Mouse (Mus musculus) embryonic facial prominence, embryonic 13.5 days (tissue): Measurements from ENCODE around the gene Map2k5. TPM values are rescaled to one million over a fixed set of nuclear protein-coding genes. Genes with fewer than 3 reads are reported as not detected.

Experiments
- ATAC-seq: fragments of 200-750 bp; cut with Nextera tagmentation; 2 replicates; pipeline ENCODE4 v1.8.0; 2017; ENCODE audit warnings: low read depth; ENCODE audit not compliant: insufficient number of reproducible peaks, insufficient read depth, low FRiP score, low TSS enrichment
- H3K27ac ChIP-seq: fragments of 300-500 bp; sonication (generic); 2 replicates; pipeline ENCODE4 v1.5.1; 2015; ENCODE audit warnings: moderate library complexity, mild to moderate bottlenecking, inconsistent platforms
- H3K27me3 ChIP-seq: fragments of 300-500 bp; sonication (generic); 2 replicates; pipeline ENCODE4 v1.6.1; 2015; ENCODE audit warnings: mild to moderate bottlenecking, inconsistent platforms
- H3K36me3 ChIP-seq: fragments of 300-500 bp; sonication (generic); 2 replicates; pipeline ENCODE4 v1.6.1; 2015; ENCODE audit warnings: mild to moderate bottlenecking, inconsistent platforms
- H3K4me1 ChIP-seq: fragments of 300-500 bp; sonication (generic); 2 replicates; pipeline ENCODE4 v1.6.1; 2015; ENCODE audit warnings: inconsistent platforms
- H3K4me2 ChIP-seq: fragments of 300-500 bp; sonication (generic); 2 replicates; pipeline ENCODE4 v1.6.1; 2015; ENCODE audit warnings: moderate library complexity, mild to moderate bottlenecking, inconsistent platforms
- H3K4me3 ChIP-seq: fragments of 300-500 bp; sonication (generic); 2 replicates; pipeline ENCODE4 v1.5.1; 2015; ENCODE audit warnings: mild to moderate bottlenecking, inconsistent platforms
- H3K9ac ChIP-seq: fragments of 300-500 bp; sonication (generic); 2 replicates; pipeline ENCODE4 v1.6.1; 2015; ENCODE audit warnings: mild to moderate bottlenecking, inconsistent platforms
- H3K9me3 ChIP-seq: fragments of 300-500 bp; sonication (generic); 2 replicates; pipeline ENCODE4 v1.6.1; 2016; ENCODE audit warnings: inconsistent platforms
- whole genome bisulfite sequencing: fragments of 180-500 bp; shearing (Covaris S2); methylation state at CpG from one replicate; pipeline ENCODE4 v1.1.7; 2015; ENCODE audit warnings: mixed read lengths; 5-methylcytosine and 5-hydroxymethylcytosine counted together
- polyA plus RNA-seq: library from polyadenylated mRNA; unstranded; fragments of >200 nt; fragmentation: Nextera tagmentation; extraction: Ambion mirVana; gene quantifications from 2 replicates; pipeline ENCODE4 v1.2.1, GENCODE M21; 2015

Gene Map2k5
- polyA plus RNA-seq, 1 experiment from 2014 or later: 37.8 TPM

DNA sequence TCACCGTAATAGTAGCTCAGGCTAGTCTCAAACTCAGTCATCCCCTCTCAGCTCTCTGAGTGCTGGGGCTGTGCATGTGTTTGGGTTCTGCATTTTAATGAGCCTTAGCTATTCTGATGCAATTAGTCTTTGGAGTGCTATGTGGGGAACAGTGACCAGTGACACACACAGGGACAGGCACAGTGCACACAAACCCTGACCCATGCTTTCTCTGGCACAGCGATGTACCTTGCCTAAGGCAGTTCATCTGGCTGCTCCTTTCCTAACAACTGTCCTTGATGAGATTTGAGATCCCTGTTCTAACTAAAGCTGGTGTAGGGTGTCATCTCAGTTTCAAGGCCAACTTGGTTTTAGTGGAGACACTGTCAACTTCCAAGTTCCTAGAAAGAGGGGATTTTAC is 162.7 kb downstream of the Map2k5 start:
- no peak overlapping the region for H3K4me2 ChIP-seq
- H3K4me1 ChIP-seq: peaks cover 6% of the 10 kb centered on the region; the same call in 1 of the 2 replicates
- H3K4me3 ChIP-seq: no peak overlapping the region
- H3K9me3 ChIP-seq: no peaks in the 10 kb centered on the region
- no peak overlapping the region for H3K9ac ChIP-seq
- no peak for ATAC-seq
- 74% methylated on average over 2 of the region's 2 CpGs for WGBS
- H3K27ac ChIP-seq: no peak overlapping the region
- H3K27me3 ChIP-seq: no peaks in the 10 kb centered on the region
- peaks cover 13% of the 10 kb centered on the region; the same call in 1 of the 2 replicates for H3K36me3 ChIP-seq

DNA sequence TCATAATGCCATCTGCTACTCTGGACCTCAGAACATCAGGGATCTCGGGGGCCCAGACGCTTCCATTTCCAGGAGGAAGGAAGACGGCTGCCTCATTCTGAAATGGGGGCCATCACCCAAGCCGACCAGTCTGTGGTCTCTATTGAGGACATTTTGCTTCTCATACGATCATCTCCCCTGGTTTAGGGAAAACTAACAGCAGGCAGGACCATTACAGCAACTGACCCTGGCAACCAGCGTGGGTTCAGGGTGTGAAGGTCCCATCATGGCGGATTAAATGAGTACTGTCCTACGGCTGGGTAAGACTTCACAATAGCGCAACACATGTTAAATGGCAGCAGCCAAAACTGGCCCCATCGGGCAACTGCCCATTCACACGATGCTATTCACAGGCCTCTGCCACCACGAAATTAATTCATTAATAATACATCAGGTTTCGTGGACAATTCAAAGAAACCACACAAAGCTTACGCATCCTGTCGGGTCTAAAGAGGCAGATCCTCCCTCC is 170.9 kb downstream of the Map2k5 start:
- H3K27me3 ChIP-seq: no peaks in the 10 kb centered on the region
- H3K27ac ChIP-seq: no peak overlapping the region
- ATAC-seq: no peak
- peaks cover 31% of the 10 kb centered on the region for H3K36me3 ChIP-seq
- no peaks in the 10 kb centered on the region for H3K9me3 ChIP-seq
- H3K9ac ChIP-seq: no peak overlapping the region
- H3K4me2 ChIP-seq: no peak overlapping the region
- no peak overlapping the region for H3K4me3 ChIP-seq
- H3K4me1 ChIP-seq: no peaks in the 10 kb centered on the region
- 91% methylated on average over 15 of the region's 15 CpGs for WGBS

DNA sequence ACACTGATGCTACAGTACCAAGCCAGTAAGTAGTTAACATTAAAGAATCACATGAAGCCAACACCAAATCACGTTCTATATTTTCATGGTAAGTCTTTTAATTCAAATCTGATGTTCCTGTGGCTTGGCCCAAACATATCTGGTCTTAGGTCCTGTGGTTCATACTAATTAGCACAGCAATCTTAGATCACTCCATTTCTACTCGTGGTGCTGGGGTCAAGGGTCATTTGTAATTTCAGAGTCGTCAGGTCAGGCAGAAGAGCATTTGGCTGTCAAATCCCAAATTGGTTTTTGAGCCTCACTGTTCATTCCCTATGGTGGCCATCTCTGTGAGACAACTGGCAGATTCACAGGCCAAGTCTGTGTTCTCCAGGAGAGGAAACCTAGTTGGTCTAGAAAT is 174.2 kb downstream of the Map2k5 start:
- H3K9ac ChIP-seq: no peak overlapping the region
- H3K27ac ChIP-seq: no peak overlapping the region
- WGBS: 48% methylated on average over 3 of the region's 3 CpGs
- H3K9me3 ChIP-seq: no peaks in the 10 kb centered on the region
- no peak overlapping the region for H3K4me3 ChIP-seq
- H3K27me3 ChIP-seq: no peaks in the 10 kb centered on the region
- peaks cover 38% of the 10 kb centered on the region for H3K36me3 ChIP-seq
- H3K4me2 ChIP-seq: no peak overlapping the region
- H3K4me1 ChIP-seq: no peaks in the 10 kb centered on the region
- ATAC-seq: no peak

DNA sequence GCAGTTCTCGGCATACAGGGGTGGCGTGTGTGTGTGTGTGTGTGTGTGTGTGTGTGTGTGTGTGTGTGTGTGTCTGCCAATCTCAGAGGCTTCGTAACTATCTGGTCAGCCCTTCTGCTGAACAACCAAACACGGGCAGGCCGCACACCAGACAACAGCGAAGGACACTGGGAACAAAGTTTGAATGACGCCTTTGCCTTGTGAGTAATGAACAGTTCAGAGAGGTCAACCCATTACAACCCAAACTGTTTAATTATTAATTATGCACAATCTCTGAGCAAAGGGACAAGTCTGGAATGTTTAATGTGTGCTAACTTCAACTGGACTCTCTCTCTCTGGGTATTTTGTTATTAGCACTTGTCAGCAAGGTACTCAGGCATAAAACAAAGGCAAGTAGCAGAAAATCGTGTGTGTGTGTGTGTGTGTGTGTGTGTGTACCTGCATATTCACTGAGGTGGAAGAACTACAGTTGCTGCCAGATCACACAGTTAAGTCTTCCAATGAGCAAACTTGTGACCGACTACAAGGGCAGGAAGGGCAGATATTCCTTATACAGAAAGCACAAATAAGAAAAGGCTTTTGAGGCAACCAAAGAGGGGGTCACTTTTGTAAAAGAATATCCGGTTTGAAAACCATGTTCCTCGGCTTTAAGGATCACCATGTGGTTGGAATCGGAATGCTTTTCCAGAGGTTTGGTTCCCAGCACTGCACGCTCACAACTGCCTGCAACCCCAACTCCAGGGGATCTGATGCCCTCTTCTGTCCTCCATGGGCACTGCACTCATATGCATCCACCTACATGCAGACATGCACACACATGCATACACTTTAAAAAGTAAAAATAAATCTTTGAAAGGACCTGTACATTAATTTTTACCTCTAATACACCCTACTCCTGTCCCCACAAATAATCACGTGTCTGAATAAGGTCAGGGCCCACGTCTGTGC is 176.1 kb downstream of the Map2k5 start:
- ATAC-seq: no peak
- 94% methylated on average over 15 of the region's 15 CpGs for WGBS
- no peak overlapping the region for H3K27ac ChIP-seq

DNA sequence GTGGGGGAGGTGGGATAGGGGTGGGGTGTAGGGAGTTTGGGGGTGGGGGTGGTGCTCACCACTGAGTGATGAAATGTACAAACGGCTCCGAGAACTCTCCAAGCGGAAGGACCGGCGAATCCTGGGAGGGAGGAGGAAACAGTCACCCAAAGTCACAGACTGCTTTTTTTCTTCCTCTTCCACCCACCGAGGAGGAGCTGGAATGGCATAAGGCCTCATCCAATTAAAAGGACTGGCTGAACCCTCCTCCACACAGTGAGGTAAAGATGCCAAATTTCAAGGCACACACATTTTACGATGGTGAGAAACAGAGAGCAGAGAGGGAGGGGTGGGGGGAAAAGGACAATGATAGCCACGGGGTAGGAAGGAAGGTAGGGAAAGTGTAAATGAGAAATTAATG is 180.4 kb downstream of the Map2k5 start:
- H3K27me3 ChIP-seq: no peaks in the 10 kb centered on the region
- H3K4me2 ChIP-seq: peak overlapping the region; percentile 5; the same call in 1 of the 2 replicates
- WGBS: 13% methylated on average over 8 of the region's 8 CpGs
- peaks cover 24% of the 10 kb centered on the region for H3K36me3 ChIP-seq
- peaks cover 23% of the 10 kb centered on the region for H3K4me1 ChIP-seq
- no peak overlapping the region for H3K9ac ChIP-seq
- H3K9me3 ChIP-seq: no peaks in the 10 kb centered on the region
- H3K4me3 ChIP-seq: no peak overlapping the region
- H3K27ac ChIP-seq: no peak overlapping the region
- no peak for ATAC-seq

More for the DNA sequence above, 176.1 kb downstream of the Map2k5 start:
- no peaks in the 10 kb centered on the region for H3K27me3 ChIP-seq
- peaks cover 9% of the 10 kb centered on the region for H3K4me1 ChIP-seq
- no peak overlapping the region for H3K9ac ChIP-seq
- no peaks in the 10 kb centered on the region for H3K9me3 ChIP-seq
- no peak overlapping the region for H3K4me3 ChIP-seq
- H3K4me2 ChIP-seq: no peak overlapping the region
- peaks cover 38% of the 10 kb centered on the region for H3K36me3 ChIP-seq

DNA sequence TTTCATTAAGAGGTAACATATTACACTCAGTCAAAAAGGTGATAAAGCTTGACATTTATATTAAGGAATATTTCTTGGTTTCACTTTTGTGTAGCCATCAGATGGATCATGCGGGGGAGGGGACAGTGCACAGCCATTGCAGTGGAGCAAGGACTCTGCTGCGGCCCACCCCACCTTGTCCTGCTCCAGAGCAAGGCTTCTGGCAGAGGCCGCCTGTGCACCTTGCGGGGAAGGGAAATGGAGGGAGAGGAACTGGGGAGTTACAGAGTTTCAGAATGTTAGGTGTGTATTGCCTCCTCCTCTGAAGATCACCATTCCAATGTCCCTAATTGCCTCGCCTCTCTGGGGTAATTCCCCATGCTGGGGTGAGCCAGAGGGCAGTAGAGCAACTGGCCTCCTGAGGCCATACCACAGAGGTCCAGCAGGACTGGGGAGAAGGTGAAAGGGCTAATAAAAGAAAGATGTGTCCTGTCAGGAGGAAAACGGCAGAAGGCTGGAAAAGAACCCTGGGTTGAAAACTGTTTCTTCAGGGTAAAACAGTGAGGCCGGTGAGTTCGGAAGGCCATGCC is 181.5 kb downstream of the Map2k5 start:
- no peak overlapping the region for H3K9ac ChIP-seq
- H3K4me3 ChIP-seq: no peak overlapping the region
- H3K9me3 ChIP-seq: no peaks in the 10 kb centered on the region
- no peaks in the 10 kb centered on the region for H3K27me3 ChIP-seq
- ATAC-seq: no peak; the same call in 1 of the 2 replicates
- 44% methylated on average over 8 of the region's 8 CpGs for WGBS
- no peak overlapping the region for H3K4me2 ChIP-seq
- H3K4me1 ChIP-seq: peaks cover 23% of the 10 kb centered on the region
- peaks cover 17% of the 10 kb centered on the region; the same call in 1 of the 2 replicates for H3K36me3 ChIP-seq
- no peak overlapping the region for H3K27ac ChIP-seq

DNA sequence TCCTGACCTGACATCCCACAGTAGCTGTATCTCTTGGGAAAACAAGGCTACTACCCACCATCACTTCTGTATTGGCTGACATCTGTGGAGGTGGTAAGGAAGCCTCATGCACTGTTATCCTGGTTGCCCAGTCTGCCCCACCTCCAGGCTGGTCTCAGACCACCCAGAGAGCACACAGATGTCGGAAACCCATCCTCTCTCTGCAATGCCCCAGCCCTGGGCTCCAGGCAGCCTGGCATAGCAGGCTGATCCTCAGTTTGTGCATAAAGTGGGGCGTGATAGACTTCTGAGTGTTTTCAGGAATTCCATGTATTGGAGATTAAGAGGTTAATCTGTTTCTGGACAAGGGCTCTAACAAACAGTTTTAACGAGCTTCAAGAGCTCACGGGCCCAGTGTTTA is 182.2 kb downstream of the Map2k5 start:
- Histone ChIP-seq H3K9ac (no peak overlapping the region), H3K27ac (no peak overlapping the region), H3K4me2 (no peak overlapping the region), H3K36me3 (peaks cover 21% of the 10 kb centered on the region), H3K27me3 (no peaks in the 10 kb centered on the region), H3K9me3 (no peaks in the 10 kb centered on the region), H3K4me3 (no peak overlapping the region), H3K4me1 (peaks cover 23% of the 10 kb centered on the region)
- ATAC-seq: no peak
- 44% methylated on average over 4 of the region's 4 CpGs for WGBS

DNA sequence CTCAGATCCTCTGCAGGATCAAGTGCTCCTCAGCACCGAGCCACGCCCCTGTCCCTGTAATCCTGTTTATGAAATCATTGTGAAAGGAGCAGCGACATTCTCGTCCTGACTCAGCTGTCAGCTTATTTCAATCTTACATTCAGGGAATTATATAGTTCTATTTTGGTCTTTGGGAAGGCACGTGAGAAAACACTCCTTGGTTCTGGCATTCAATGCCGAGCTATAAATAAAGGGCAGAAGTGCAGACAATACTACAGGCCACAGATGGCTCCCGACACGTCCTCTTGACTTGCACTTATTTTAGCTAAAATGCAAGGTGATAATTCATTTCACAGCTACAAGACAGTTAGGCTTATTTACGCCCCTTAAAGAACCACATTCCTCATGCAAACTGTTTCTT is 182.9 kb downstream of the Map2k5 start:
- H3K9me3 ChIP-seq: no peaks in the 10 kb centered on the region
- no peak overlapping the region for H3K4me2 ChIP-seq
- no peak overlapping the region for H3K4me3 ChIP-seq
- H3K4me1 ChIP-seq: peaks cover 23% of the 10 kb centered on the region
- H3K27me3 ChIP-seq: no peaks in the 10 kb centered on the region
- no peak overlapping the region for H3K9ac ChIP-seq
- H3K27ac ChIP-seq: no peak overlapping the region
- WGBS: 70% methylated on average over 9 of the region's 9 CpGs
- H3K36me3 ChIP-seq: peaks cover 25% of the 10 kb centered on the region
- no peak for ATAC-seq

DNA sequence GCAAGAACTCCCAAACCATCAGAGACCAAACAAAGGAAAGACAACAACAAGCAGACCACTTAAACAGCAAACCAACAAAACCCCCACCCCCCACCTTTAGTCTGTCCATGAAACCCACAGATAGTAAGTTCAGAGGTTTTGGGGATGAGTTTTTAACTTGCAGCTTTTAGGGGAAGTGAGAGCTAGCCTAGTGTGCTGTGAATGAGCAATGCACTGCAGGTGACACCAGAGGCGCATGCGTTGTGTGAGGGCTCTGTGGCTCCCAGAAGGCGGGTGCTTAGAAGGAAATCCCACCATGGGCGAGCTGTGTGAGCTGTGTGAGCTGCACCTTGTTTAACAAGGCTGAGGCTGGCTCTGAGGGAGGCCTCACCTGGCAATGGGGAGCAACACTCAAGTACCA is 184.9 kb downstream of the Map2k5 start:
- Histone ChIP-seq H3K4me2 (no peak overlapping the region), H3K9me3 (no peaks in the 10 kb centered on the region), H3K4me3 (no peak overlapping the region), H3K9ac (no peak overlapping the region), H3K27ac (no peak overlapping the region), H3K4me1 (peaks cover 29% of the 10 kb centered on the region), H3K27me3 (no peaks in the 10 kb centered on the region), H3K36me3 (peaks cover 28% of the 10 kb centered on the region)
- WGBS: 83% methylated on average over 4 of the region's 4 CpGs
- ATAC-seq: no peak

DNA sequence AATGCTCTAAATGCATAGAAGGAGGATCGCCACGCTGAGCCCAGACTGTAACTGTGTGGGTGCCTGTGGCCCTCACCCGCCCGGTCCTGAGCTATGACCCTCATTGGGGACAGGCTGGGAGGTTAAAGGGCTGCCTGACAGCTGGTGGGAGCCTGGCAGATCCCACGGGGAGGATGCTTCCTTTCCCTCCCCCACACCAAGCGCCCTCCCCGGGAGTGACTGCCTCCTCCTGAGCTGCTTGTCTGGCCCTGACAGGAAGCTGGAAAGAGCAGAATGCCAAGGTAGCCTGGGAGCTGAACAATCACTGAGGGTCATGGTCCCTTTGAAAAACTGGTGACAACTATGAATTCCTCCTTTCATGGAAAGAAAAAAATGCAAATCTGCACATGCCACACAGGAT is 190.4 kb downstream of the Map2k5 start:
- Histone ChIP-seq H3K4me3 (no peak overlapping the region), H3K27me3 (0 out of 2 replicates have a peak, but pooled peaks cover 18% of the 10 kb centered on the region), H3K27ac (no peak overlapping the region), H3K9me3 (no peaks in the 10 kb centered on the region), H3K4me1 (peaks cover 42% of the 10 kb centered on the region), H3K4me2 (no peak overlapping the region), H3K36me3 (peaks cover 15% of the 10 kb centered on the region), H3K9ac (no peak overlapping the region)
- ATAC-seq: no peak
- 23% methylated on average over 7 of the region's 7 CpGs for WGBS

DNA sequence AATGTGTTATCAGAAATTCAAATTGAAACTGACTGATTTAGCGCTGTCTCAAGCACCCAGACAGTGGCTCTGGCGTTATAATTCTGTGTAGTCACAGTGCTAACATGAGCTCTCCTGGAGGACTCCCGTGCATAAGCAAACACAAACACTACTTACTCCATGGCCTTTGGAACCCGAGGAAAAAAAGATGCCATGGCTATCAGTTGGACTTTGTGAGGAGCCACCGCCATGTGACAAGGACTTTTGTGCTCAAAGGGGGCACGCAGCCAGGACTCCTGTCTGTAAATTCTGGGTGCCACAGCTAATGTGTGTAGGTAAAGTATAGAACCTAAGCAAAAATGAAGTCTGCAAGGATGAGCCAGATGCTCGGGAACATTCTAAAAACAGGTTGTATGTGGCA is 192.5 kb downstream of the Map2k5 start:
- Histone ChIP-seq H3K36me3 (peaks cover 10% of the 10 kb centered on the region), H3K9ac (no peak overlapping the region), H3K9me3 (no peaks in the 10 kb centered on the region), H3K4me2 (no peak overlapping the region), H3K4me3 (no peak overlapping the region), H3K4me1 (peaks cover 57% of the 10 kb centered on the region), H3K27ac (no peak overlapping the region), H3K27me3 (0 out of 2 replicates have a peak, but pooled peaks cover 20% of the 10 kb centered on the region)
- WGBS: 87% methylated on average over 7 of the region's 7 CpGs
- no peak for ATAC-seq
